Mouse (Mus musculus): ENCODE measurements around the gene Lmod2. TPM values are rescaled to one million over a fixed set of nuclear protein-coding genes. Genes with fewer than 3 reads are reported as not detected.

The Lmod2 gene
- polyA plus RNA-seq, 1 experiment = 1.8 TPM

- 82% methylated on average over 11 of the region's 11 CpGs for WGBS
Measured at GRCm38 (mm10) chr6:24570278-24570677, 27.3 kb upstream of the Lmod2 start.

GRCm38 (mm10) chr6:24571126-24571525, 26.4 kb upstream of the Lmod2 start:
- H3K4me3 ChIP-seq (replicated peaks; ENCODE audit: control insufficient read depth, low read depth, low read length) = no peak overlapping the region
- WGBS = 49% methylated on average over 6 of the region's 6 CpGs
- no peaks in the 10 kb centered on the region for H3K4me1 ChIP-seq (ENCODE audit: control insufficient read depth, insufficient read depth, low read length)
- no peak overlapping the region for H3K27ac ChIP-seq (ENCODE audit: control insufficient read depth, insufficient read depth, low read depth, low read length, poor library complexity)
- TF ChIP-seq CTCF (IDR thresholded peaks at IDR 0.05; ENCODE audit: control insufficient read depth, insufficient read depth, low read length) = no peak
- TF ChIP-seq POLR2A (IDR thresholded peaks at IDR 0.05; ENCODE audit: borderline replicate concordance, control insufficient read depth, low read depth, low read length) = no peak

More at GRCm38 (mm10) chr6:24570278-24570677, 27.3 kb upstream of the Lmod2 start:
- Histone ChIP-seq H3K27ac (ENCODE audit: control insufficient read depth, insufficient read depth, low read depth, low read length, poor library complexity) (no peak overlapping the region), H3K4me1 (ENCODE audit: control insufficient read depth, insufficient read depth, low read length) (no peaks in the 10 kb centered on the region), H3K4me3 (replicated peaks; ENCODE audit: control insufficient read depth, low read depth, low read length) (no peak overlapping the region)
- TF ChIP-seq POLR2A (IDR thresholded peaks at IDR 0.05; ENCODE audit: borderline replicate concordance, control insufficient read depth, low read depth, low read length) (no peak), CTCF (IDR thresholded peaks at IDR 0.05; ENCODE audit: control insufficient read depth, insufficient read depth, low read length) (no peak)

GRCm38 (mm10) chr6:24572431-24572830, 25.1 kb upstream of the Lmod2 start:
- H3K4me3 ChIP-seq (replicated peaks; ENCODE audit: control insufficient read depth, low read depth, low read length) = no peak overlapping the region
- TF ChIP-seq CTCF (IDR thresholded peaks at IDR 0.05; ENCODE audit: control insufficient read depth, insufficient read depth, low read length) (no peak), POLR2A (IDR thresholded peaks at IDR 0.05; ENCODE audit: borderline replicate concordance, control insufficient read depth, low read depth, low read length) (no peak)
- H3K4me1 ChIP-seq (ENCODE audit: control insufficient read depth, insufficient read depth, low read length) = no peaks in the 10 kb centered on the region
- H3K27ac ChIP-seq (ENCODE audit: control insufficient read depth, insufficient read depth, low read depth, low read length, poor library complexity) = no peak overlapping the region
- WGBS = 86% methylated on average over 14 of the region's 14 CpGs

- Histone ChIP-seq H3K4me1 (ENCODE audit: control insufficient read depth, insufficient read depth, low read length) (no peaks in the 10 kb centered on the region), H3K4me3 (replicated peaks; ENCODE audit: control insufficient read depth, low read depth, low read length) (no peak overlapping the region), H3K27ac (ENCODE audit: control insufficient read depth, insufficient read depth, low read depth, low read length, poor library complexity) (no peak overlapping the region)
- no peak for TF ChIP-seq POLR2A (IDR thresholded peaks at IDR 0.05; ENCODE audit: borderline replicate concordance, control insufficient read depth, low read depth, low read length)
- TF ChIP-seq CTCF (IDR thresholded peaks at IDR 0.05; ENCODE audit: control insufficient read depth, insufficient read depth, low read length) = no peak
Measured at GRCm38 (mm10) chr6:24573319-24573718, 24.2 kb upstream of the Lmod2 start.

GRCm38 (mm10) chr6:24583456-24583855, 14.1 kb upstream of the Lmod2 start:
- Histone ChIP-seq H3K27ac (ENCODE audit: control insufficient read depth, insufficient read depth, low read depth, low read length, poor library complexity) (no peak overlapping the region), H3K4me1 (ENCODE audit: control insufficient read depth, insufficient read depth, low read length) (no peaks in the 10 kb centered on the region), H3K4me3 (replicated peaks; ENCODE audit: control insufficient read depth, low read depth, low read length) (no peak overlapping the region)
- WGBS = 76% methylated on average over 3 of the region's 3 CpGs
- TF ChIP-seq CTCF (IDR thresholded peaks at IDR 0.05; ENCODE audit: control insufficient read depth, insufficient read depth, low read length) (no peak), POLR2A (IDR thresholded peaks at IDR 0.05; ENCODE audit: borderline replicate concordance, control insufficient read depth, low read depth, low read length) (no peak)

- H3K4me3 ChIP-seq (replicated peaks; ENCODE audit: control insufficient read depth, low read depth, low read length) = no peak overlapping the region
- H3K27ac ChIP-seq (ENCODE audit: control insufficient read depth, insufficient read depth, low read depth, low read length, poor library complexity) = no peak overlapping the region
- WGBS = 67% methylated on average over 10 of the region's 10 CpGs
- TF ChIP-seq CTCF (IDR thresholded peaks at IDR 0.05; ENCODE audit: control insufficient read depth, insufficient read depth, low read length) = no peak
- no peak for TF ChIP-seq POLR2A (IDR thresholded peaks at IDR 0.05; ENCODE audit: borderline replicate concordance, control insufficient read depth, low read depth, low read length)
- H3K4me1 ChIP-seq (ENCODE audit: control insufficient read depth, insufficient read depth, low read length) = no peaks in the 10 kb centered on the region
Measured at GRCm38 (mm10) chr6:24585431-24586310, 11.9 kb upstream of the Lmod2 start.

- 51% methylated on average over 3 of the region's 3 CpGs for WGBS
- H3K4me3 ChIP-seq (replicated peaks; ENCODE audit: control insufficient read depth, low read depth, low read length) = no peak overlapping the region
- H3K4me1 ChIP-seq (ENCODE audit: control insufficient read depth, insufficient read depth, low read length) = no peaks in the 10 kb centered on the region
- no peak overlapping the region for H3K27ac ChIP-seq (ENCODE audit: control insufficient read depth, insufficient read depth, low read depth, low read length, poor library complexity)
- TF ChIP-seq POLR2A (IDR thresholded peaks at IDR 0.05; ENCODE audit: borderline replicate concordance, control insufficient read depth, low read depth, low read length) = no peak
- TF ChIP-seq CTCF (IDR thresholded peaks at IDR 0.05; ENCODE audit: control insufficient read depth, insufficient read depth, low read length) = no peak
Measured at GRCm38 (mm10) chr6:24586885-24587284, 10.7 kb upstream of the Lmod2 start.

- 79% methylated on average over 5 of the region's 5 CpGs for WGBS
- Histone ChIP-seq H3K4me1 (ENCODE audit: control insufficient read depth, insufficient read depth, low read length) (no peaks in the 10 kb centered on the region), H3K27ac (ENCODE audit: control insufficient read depth, insufficient read depth, low read depth, low read length, poor library complexity) (no peak overlapping the region), H3K4me3 (replicated peaks; ENCODE audit: control insufficient read depth, low read depth, low read length) (no peak overlapping the region)
- TF ChIP-seq POLR2A (IDR thresholded peaks at IDR 0.05; ENCODE audit: borderline replicate concordance, control insufficient read depth, low read depth, low read length) = no peak
Measured at GRCm38 (mm10) chr6:24590282-24590681, 7.3 kb upstream of the Lmod2 start.
